Mouse (Mus musculus) cerebellum, adult 2 months (tissue): ENCODE results near the gene Zrsr1.

ENCODE experiments used
- CTCF ChIP-seq: fragments of 200-500 bp; IDR thresholded peaks from 2 replicates; pipeline ENCODE4 v1.5.1; 2011; ENCODE audit warnings: low read depth, mild to moderate bottlenecking, control low read depth, low read length, moderate library complexity, borderline replicate concordance; ENCODE audit not compliant: insufficient read depth
- POLR2A ChIP-seq: fragments of 200-500 bp; IDR thresholded peaks from 2 replicates; pipeline ENCODE4 v1.6.1; 2011; ENCODE audit warnings: low read length, control low read depth, borderline replicate concordance; ENCODE audit not compliant: insufficient read depth

GRCm38 (mm10) chr11:22964401-22964800 is 7.4 kb upstream of the Zrsr1 start:
- TF ChIP-seq CTCF: no peak
- no peak for TF ChIP-seq POLR2A
